Mouse (Mus musculus) megakaryocyte, adult 5-6 weeks (primary cell): ENCODE measurements around the gene Six1. TPM values are rescaled to one million over a fixed set of nuclear protein-coding genes. Genes with fewer than 3 reads are reported as not detected.

Source experiments
- ATAC-seq: 2 replicates; pipeline ENCODE4 v1.8.0; 2016; ENCODE audit warnings: mild to moderate bottlenecking, inconsistent platforms; ENCODE audit not compliant: poor library complexity, severe bottlenecking
- total RNA-seq, 2 experiments: library from RNA; stranded (forward) in 1 of 2; stranded (reverse) in 1 of 2; fragments of 153-499, 151-499 nt in 1 of 2; fragments of 221-1000, 200-1000 nt in 1 of 2; gene quantifications; 2 replicates each; pipeline versions ENCODE4 v1.2.3 to v1.2.4; 2015 to 2017

Six1 gene
- total RNA-seq, 2 experiments from 2014 or later: 0.04 TPM; not detected in 1

DNA sequence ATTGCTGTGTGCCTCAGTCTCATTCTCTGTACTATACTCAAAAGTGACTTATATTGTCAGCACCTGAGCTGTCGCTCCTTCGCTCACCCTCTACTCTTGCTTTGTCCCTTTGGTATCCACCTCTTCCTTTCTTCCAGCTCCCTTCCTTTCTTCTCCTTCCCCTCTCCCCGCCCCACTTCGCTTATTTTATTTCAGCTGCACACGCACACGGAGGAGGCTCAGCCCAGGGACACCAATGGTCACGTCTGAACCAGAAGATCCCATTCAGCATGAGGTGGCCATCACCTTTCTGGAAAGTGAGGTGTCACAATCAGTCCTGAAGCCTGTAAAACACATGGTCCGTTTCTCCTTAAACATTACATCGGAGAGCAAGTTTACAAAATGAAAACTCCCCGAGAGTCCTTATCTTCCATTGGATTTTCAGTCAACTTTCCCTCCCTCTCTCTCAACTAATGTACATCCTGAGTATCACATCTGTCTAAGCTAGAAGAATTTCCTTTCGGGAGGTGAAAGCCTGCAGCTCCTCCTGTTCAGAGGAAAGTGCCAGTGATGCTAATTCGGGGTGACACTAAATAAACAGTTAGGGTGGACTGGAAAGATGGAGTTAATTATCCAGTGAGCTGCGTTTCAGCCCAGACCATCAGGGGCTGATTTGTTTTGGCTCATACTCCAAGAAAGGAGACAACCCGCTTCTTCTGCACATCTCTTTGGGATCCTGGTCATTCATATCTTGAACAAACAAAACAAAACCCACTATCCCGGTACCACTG lies 2.7 kb downstream of the Six1 start:
- no peak for ATAC-seq

DNA sequence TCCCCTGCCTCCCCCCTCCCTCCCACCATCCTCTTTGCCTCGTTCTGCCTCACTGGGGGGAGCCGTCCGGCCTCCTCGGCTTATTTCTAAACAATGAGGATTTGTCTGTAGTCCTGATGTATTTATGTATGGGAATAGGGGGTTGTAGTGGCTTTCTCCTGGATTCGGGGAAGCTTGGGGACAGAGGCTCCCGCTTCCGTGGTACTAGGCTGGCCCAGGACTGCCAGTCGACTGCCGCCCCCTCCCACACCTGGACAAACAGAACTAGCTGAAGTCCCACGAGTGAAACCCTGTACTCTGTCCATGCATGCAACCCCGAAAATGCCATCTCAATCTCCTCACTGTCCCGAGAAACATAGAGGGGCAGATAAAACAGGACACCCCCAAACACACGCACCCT lies 3.4 kb downstream of the Six1 start:
- ATAC-seq: no peak

DNA sequence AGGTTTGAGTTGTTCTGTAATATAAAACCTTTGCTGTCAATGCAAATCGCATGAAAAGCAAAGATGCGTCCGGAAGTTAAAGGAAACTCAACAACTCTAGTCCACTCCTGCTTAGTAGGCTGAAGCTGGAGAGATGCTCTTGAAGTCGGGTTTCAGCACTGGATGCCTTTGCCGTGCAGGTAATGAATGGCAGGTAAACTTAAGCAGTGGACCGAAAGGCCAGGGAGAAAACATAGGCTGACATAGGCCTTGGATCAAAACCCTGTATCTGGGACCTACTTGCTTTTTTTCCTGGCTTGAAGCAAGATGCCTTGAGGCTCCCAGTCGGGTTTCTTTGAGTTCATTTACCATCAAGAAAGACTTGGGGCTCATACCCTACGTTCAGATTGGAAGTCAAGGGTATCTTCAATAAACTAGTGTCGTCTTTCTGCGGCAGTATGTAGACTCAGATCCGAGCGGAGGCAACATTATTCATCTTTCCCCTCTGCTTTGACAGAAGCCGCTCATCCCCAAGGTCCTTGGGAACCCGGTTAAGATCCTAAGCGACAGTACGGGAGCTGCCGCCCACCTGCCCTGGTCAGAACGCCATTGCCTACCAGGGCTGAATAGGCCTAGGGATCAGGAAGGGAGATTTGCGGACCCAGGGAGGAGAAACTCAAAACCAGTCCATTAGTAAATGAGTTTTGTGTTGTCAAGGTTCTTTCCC lies 4.0 kb downstream of the Six1 start:
- no peak for ATAC-seq

DNA sequence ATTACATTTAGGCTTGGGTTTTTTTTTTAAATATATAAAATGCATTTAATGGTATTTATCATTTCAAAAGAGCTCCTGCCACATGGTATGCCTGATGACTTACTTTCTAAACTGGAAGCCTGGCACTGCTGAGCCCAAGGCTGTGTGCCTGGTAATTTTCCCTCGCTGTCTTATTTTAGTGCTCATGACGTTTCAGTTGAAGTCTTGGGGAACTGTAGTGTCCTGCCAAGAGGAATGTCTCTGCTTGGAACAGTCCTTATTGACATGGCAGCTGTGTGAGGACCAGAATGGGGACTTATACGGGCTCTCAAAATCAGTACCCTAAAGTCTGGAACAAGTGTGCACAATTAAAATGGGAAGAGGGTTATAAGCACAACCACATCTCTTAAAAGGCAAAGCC lies 5.2 kb downstream of the Six1 start:
- ATAC-seq: no peak

DNA sequence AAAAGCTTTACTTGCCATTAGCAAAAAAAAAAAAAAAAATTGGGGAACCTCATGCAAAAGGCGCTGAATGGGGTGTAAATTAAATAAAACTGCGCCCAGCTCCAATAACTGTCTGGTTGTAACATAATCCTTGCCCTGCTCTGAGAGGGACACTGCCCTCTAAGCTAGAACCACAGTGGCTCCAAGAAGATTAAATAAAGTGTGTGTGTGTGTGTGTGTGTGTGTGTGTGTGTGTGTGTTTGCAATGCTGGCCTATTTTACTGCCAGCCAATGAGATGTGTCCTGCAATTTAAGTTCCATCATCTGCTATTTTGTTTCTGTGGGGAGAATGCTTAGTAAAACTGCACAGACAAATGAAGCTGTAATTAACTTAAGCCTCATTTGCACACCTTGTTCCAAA lies 6.1 kb downstream of the Six1 start:
- ATAC-seq: no peak

DNA sequence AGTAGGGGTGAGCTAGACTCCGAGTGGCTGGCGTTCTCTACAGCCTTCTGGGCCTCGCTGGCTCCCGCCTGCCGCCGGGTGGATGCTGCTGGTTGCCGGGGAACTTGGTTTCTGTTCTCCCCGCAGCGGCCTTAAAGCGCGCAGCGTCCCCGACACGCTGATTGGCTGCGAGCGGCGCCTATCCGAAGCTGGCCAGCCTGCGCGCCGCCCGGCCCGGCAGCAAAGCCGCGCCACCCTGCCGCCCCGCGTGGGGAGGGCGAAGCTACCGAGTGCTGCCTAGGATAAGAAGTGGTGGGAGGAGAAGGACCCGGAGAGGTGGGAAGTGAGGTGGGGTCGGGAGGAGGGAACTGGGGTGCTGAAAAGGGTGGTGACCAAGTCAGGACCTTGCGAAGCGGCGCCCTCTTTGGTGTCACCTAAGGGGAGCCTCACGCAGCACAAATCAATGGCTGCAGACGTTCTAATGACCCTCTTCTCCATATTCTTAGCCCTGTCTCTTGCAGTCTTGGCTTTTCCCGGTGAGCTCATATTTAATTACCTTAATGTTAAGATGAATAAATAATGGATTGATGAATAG lies 7.0 kb downstream of the Six1 start:
- ATAC-seq: peak; percentile 84

DNA sequence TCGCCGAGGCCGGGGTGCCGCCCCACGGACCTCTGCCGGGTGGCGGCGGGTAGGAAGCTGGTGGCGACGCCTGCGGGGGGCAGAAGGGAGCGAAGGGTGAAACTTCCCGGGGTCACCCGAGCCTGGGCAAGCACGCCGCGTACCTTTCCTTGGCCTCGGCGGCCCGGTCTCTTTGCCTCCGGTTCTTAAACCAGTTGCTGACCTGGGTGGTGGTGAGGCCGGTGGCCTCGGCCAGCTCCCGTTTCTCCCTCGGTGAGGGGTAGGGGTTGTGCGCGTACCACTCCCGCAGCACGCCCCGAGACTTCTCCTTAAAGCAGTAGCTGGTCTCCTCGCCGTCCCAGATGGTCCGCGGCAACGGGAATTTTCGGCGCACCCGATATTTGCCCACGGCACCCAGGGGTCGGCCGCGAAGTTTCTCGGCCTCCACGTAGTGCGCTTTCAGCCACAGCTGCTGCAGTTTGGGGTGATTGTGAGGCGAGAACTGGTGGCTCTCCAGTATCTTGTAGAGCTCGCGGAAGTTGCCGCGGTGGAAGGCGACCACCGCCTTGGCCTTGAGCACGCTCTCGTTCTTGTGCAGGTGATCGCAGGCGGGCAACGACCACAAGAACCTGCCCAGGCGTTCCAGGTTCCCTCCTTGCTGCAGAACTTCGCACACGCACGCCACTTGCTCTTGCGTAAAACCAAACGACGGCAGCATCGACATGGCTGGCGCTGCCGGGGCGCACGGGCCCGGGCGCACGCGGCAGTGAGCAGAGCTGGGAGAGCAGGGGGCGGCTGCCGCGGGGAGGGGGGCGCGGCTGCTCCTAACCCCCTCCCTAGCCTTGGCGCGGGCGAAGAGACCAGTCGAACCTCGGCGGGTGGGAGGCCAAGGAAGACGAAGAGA lies 7.7 kb downstream of the Six1 start:
- no peak for ATAC-seq

DNA sequence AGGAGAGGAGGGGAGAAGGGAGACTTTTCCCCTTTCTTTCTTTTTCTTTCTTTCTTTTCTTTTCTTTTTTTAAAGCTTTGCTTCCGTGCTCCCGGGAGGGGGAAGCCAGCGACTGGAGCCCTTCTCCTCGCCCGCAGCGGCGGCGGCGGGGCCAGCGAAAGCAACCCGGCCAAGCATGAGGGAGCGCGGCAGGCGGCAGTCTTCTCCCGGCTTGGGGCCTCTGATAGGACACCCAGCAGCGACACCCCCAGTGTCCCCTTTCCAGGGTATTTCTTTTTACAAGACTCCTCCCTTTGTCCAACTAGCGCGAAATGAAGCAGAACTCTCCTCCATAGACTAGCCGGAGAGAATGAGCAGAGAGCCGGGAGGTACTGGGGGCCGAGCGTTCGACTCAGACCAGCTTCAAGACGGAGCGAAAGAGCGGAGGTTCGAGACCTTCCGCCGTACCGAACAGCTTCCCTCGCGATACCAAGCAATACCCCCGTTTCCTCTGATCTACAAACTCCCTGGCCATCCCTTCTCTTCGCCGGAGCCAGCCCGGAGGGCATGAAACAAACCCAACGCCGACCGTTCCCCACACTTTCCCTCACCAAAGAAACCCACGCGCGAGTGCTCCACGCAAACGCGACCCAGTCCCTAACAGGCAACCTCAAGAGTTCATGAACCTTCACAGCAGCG lies 8.5 kb downstream of the Six1 start:
- ATAC-seq: no peak

DNA sequence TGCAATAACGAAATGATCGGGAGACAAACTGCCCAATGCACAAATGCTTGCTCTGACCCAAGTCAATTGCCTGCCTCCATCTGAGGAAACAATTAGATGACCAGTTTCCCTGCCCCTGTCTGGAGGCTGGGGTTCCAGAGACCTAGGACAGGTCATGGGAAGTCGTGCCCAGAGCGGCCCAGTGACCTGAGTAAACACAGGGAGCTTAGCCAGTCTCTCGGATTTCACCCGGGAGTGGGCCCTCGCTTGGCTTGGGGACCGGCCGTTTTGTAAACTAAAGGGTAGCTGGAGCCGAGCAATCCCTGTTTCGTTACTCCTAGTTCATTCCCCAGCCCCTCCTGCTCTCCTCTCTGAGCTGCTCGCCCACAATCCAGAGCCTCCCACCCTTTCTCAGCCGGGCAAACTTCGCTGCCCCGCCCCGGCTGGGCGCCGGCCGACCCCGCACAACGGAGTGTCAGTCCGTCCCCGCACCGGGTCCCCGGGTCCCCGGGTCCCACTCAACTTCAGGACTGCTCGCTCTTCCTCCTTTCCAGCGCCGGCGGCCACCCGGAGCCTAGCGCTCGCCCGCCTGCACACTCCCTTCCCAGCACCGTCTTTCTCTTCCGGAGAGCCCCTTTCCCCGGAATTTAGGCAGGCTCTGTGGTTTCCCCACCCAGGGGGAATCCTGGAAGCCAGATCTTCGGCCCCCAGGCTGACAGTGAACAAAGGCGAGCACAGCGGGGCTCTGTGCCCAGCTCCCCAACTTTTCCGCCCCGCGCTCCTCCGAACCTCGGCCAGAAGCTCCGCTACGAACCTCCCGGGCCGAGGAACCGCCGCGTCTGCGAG lies 9.3 kb downstream of the Six1 start:
- no peak for ATAC-seq

DNA sequence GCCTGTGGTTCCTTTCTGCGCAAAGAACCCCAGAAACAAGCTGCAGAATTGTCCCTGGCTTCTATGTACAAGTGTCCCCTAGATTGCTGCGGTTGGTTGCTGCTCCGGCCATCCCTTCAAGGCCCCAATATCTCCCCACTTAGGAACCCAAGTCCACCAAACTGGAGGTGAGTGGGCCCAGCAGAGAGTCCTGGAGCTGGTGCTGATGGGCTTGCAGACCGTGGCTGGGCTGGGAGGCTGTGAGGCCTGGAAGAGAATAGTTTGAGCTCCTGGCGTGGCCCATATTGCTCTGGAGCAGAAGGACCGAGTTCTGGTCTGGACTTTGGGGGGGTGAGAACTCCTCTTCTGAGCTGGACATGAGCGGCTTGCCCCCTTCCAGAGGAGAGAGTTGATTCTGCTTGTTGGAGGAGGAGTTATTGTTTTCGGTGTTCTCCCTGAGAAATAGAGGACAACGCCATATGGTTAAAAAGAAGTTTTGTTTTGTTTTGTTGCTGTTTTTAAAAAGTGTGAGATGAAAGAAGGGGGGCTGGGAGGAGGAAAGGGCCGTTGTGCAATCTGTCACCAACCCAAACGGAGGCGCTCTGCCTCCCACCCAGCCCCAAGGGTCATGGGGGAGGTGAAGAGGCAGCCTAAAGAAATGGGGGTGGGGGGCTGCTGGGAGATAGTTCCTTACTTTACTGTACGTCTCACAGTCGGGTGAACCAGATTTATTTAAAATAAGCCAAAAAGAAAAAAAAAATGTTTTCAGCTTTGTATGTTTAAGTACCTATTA lies 10.1 kb downstream of the Six1 start:
- no peak for ATAC-seq

DNA sequence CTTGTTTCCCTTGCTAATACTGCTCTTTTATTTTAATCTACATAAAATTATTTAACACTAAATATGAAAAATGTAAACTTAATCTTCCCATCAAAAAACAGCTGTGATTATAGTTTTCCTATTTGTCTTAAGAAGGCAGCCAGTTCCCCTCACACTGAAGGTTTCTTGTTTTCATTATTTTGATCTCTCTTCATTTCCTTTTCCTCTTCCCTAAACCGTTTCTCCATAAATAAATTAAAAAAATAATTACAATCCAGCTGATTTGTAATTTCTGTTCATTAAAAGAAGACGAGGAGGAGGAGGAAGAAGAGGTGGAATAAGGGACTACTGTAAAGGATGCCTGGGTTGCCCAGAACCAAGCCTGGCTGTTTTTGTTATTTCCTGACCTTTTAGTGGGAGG lies 10.8 kb downstream of the Six1 start:
- no peak for ATAC-seq

DNA sequence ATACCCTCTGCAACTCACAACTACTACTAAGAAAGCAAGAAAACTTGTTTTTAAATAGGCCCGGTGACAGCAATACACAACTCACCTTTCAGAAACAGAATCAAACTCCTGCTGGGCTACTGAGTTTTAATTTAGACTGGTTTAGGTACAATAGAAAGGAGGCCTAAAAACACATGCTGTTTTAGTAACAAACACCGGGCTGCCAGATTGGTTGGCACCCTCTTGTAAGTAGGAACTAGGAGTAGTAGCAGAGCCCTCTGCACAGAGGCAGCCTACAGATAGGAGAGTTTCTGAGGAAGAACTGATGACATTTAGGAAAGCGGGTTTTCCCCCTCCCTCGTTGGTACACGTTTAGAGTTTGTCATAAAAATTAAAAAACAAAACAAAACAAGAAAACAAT lies 11.3 kb downstream of the Six1 start:
- ATAC-seq: no peak

DNA sequence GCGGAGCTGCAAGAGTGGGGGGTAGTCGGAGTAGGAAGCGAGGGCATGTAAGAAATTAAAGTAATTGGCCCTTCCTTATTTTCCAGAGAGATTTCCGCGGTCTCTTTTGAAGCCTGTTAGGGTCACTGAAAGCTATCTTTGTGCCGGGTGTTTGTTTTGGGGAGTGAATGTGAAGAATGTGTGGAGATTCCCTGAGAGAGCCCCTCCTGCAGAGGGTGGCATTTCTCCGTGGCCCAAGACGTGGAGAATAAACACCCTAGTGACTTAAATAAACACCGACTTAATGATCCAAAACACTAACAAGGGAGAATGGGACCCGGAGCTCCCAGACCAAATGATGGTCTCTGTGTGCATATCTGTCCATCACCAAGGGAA lies 12.4 kb downstream of the Six1 start:
- no peak for ATAC-seq

DNA sequence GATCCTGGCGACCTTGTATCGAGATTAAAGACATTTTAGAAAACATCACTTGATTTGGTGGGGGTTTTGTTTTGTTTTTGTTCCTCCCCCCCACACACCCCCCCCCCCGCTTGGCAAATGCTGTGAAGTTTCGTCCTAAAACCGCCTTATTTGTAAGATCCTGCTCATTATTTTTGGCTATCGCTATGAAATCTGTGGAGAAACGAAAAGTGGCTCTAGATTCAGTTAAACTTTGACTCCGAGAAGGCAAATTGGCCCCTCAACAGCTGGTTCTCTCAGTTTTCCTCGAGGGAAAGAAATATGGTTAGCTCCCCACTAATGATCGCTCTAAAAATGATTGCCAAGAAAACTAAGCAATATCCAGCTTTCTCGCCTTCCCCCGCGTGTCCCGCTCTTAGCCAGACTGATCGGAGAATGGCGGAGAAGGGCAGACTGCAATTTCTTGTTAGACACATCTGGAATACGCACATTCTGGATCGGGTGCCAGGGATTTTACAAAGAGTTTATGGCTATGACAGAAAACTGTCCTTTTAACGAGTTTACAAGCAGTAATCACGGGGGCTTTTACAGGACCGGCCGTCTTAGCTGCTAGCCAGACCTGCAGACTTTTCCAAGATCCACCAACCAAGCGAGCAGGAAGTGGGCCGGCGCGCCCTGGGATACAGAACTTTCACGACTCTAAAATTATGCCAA lies 13.0 kb downstream of the Six1 start:
- ATAC-seq: no peak

DNA sequence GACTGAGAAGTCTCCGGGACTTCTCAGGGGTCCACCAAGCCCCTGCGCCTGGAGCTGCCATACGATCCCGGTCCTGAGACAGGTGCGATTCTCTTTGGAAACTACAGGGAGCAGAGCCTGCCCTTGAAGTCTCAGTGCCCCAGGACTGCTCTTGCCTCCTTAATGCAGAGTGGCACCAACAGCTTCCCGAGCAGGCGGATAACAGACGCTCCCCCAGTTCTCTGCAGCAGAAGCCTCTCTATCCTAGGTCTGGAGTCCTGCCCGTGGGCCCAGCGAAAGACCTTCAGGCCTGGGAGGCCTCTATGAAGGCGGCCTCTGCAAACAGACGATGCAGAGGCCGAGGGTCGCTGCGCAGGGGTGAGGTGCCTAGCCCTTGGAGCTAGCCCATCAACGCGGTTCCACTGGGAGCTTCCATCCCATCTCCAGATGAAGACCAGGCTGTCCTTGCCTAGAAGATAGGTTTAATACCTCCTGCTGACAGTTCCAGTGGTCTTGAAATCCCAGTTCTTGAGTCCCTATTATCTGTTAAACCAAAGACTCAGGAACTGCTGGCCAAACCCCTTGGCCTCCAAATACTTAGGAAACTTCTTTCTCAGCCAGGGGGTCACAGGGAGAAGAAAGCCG lies 13.6 kb downstream of the Six1 start:
- no peak for ATAC-seq

DNA sequence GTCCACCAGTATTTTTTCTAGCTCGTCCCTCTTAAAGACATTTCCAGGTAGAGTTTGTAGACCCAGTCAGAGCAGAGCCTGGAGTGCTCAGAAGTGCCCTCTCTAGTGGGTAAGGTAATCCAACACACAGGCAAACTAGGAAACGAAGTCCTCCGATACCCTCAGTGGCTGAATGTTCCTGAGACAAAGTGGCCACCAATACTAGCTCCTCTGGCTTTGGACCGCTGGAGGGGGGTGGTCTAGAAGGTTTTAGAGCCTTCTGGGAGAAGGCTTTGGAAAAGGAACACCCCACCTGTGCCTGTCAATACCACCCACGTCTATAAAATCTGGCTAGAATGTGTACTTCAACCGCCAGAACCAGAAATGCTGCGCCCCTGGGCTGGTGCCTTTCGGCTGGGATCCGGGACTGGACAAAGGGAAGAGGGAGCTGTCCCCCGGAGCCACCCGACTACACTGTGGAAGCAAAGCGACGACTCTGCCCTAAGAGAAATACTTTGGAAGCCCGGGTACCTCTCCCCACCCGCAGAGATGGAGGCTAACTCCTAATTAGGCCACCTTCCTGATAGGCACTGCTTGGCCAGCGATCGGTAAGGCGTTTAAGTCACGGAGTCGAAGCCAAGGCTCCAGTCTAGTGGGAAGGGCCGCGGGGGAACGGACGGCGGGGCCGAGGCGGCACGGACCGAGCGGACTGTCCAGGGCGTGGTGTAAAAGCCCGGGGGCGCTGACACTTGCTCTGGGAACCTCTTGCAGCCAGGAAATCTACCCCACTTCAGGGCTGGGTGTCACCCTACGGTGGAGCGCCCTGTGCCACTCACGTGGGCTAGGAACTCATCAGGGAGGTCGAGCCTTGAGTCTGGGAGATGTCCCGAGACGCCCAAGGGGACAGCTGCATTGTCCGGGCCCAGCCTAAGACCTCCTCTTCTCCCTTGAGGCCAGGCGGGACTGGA lies 14.4 kb downstream of the Six1 start:
- no peak for ATAC-seq

DNA sequence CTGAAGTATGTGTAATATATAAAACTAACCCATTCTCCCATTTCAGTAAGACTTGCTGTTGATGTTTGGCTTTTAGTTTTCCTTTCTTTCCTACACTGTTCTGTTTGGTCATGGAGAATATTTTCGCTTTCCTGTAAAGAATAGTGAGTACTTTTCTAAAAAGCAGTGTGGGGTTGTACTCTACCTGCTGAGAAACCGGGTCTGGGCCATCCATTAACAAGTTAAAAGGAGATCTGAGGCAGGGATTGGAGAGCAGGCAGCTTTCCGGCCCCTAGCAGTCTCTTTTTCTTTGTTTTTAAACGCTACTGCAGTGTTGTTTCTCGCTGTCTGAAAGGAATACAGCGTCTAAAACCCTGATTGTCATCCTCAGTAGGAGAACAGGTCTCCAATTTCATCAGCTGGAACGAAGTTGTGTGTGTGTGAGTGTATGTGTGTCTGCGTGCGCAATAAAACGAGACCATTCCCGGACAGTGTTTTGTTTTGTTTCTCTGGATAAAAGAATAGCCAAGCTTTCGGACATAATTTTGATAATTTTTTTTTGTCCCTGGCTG lies 15.2 kb downstream of the Six1 start:
- no peak for ATAC-seq
